Mouse (Mus musculus): ENCODE data around the gene Casz1. TPM values are rescaled to one million over a fixed set of nuclear protein-coding genes. Genes with fewer than 3 reads are reported as not detected.

The Casz1 gene
- total RNA-seq, 1 experiment: 4.0 TPM

DNA sequence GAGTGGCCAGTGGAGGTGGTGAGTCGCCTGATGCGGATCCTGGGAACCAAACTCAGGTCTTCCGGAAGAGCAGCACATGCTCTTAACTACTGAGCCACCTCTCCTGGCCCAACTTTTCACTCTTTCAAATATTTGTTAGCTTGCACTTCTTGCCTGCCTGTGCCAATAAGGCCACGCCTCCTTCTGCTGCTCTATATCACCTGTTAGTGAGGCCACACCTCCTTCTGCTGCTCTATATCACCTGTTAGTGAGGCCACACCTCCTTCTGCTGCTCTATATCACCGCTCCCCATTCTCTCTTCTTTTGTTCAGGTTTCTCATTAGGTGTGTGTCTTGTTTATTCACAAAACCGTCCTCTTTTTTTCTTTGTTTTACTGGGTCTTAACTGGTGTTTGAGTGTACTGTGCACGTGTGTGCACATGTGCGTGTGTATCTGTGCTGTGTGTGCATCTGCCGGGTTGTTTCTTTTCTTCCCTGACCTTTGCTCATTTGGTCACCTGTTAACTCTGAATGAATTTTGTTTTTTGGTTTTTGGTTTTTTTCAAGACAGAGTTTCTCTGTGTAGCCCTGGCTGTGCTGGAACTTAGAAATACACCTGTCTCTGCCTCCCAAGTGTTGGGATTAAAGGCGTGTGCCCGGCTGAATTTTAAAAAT is 198.3 kb downstream of the Casz1 start:
- Histone ChIP-seq H3K9me3 (ENCODE audit: control insufficient read depth, insufficient read depth, low read depth, low read length) (no peaks in the 10 kb centered on the region), H3K4me1 (ENCODE audit: control insufficient read depth in 2 of 2, insufficient read depth in 2 of 2, low read length in 2 of 2, poor library complexity in 1 of 2) (no peaks in the 10 kb centered on the region), H3K9ac (ENCODE audit: insufficient read depth, low read depth, low read length, poor library complexity, severe bottlenecking) (no peak overlapping the region), H3K36me3 (ENCODE audit: control insufficient read depth, insufficient read depth, low read length, poor library complexity, severe bottlenecking) (no peaks in the 10 kb centered on the region; the same call in 1 of the 2 replicates), H3K4me3 (ENCODE audit: insufficient read depth in 1 of 2, low read depth in 1 of 2, low read length in 2 of 2, poor library complexity in 1 of 2, severe bottlenecking in 1 of 2) (no peak overlapping the region), H3K27ac (ENCODE audit: insufficient read depth, low read depth, low read length, poor library complexity, severe bottlenecking) (no peak overlapping the region)
- DNase-seq (ENCODE audit: low read depth, low spot score): no peak
- no peak for TF ChIP-seq CHD2 (IDR thresholded peaks at IDR 0.05; ENCODE audit: low read depth, low read length)
- no peak for TF ChIP-seq ZC3H11A (IDR thresholded peaks at IDR 0.05; ENCODE audit: borderline replicate concordance, low read depth, low read length)
- no peak for TF ChIP-seq HCFC1 (IDR thresholded peaks at IDR 0.05; ENCODE audit: borderline replicate concordance, insufficient read depth, low read length)
- TF ChIP-seq ZNF384 (IDR thresholded peaks at IDR 0.05; ENCODE audit: low read depth, low read length): no peak
- no peak for TF ChIP-seq MAFK (IDR thresholded peaks at IDR 0.05; ENCODE audit: insufficient read depth, low read depth, low read length)
- in situ Hi-C loops (cut with MboI; ENCODE audit: low sequenced_read_pairs in 2 of 2, unreplicated experiment in 2 of 2): no loop called here

Other genes starting within 250 kb of the Casz1 start
- gene Exosc10, start 246.0 kb upstream of the Casz1 start, total RNA-seq (2012; rRNA removed): 76.5 and 78.4 TPM in 2 replicates
- gene Srm, start 212.9 kb upstream of the Casz1 start, total RNA-seq (2012; rRNA removed): 165 and 199 TPM in 2 replicates
- 3.7 and 5.9 TPM in 2 replicates for gene Masp2, start 201.9 kb upstream of the Casz1 start, total RNA-seq (2012; rRNA removed)
- 229 and 259 TPM in 2 replicates for gene Tardbp, start 177.4 kb upstream of the Casz1 start, total RNA-seq (2012; rRNA removed)
- gene Gm572, start 161.1 kb upstream of the Casz1 start, total RNA-seq (2012; rRNA removed): 0.13 TPM in 1 of 2 replicates, not detected in the other

All from ES-E14 (cell line).